Mouse (Mus musculus) thymus, postnatal 4 days (tissue): ENCODE results near the gene Kmt2d.

Experiments
- DNase-seq: peaks from one replicate; pipeline ENCODE4 v3.0.0; 2021

Kmt2d gene

GRCm38 (mm10) chr15:98853161-98853937, 17.7 kb downstream of the Kmt2d start:
- DNase-seq = peak; percentile 20

GRCm38 (mm10) chr15:98852733-98853132, 18.3 kb downstream of the Kmt2d start:
- DNase-seq = no peak

GRCm38 (mm10) chr15:98852071-98852470, 18.9 kb downstream of the Kmt2d start:
- no peak for DNase-seq

- DNase-seq = peak; percentile 12
Observed at GRCm38 (mm10) chr15:98851229-98851818, 19.7 kb downstream of the Kmt2d start.

GRCm38 (mm10) chr15:98850668-98851067, 20.3 kb downstream of the Kmt2d start:
- no peak for DNase-seq

- no peak for DNase-seq
Observed at GRCm38 (mm10) chr15:98849956-98850600, 20.9 kb downstream of the Kmt2d start.

- DNase-seq = no peak
Observed at GRCm38 (mm10) chr15:98849165-98849564, 21.8 kb downstream of the Kmt2d start.

- DNase-seq = no peak
Observed at GRCm38 (mm10) chr15:98846140-98846539, 24.9 kb downstream of the Kmt2d start.

GRCm38 (mm10) chr15:98845149-98845548, 25.9 kb downstream of the Kmt2d start:
- DNase-seq = no peak

- DNase-seq = no peak
Observed at GRCm38 (mm10) chr15:98843595-98844223, 27.3 kb downstream of the Kmt2d start.

- DNase-seq = peak; percentile 11
Observed at GRCm38 (mm10) chr15:98839671-98840585, 31.1 kb downstream of the Kmt2d start.

- DNase-seq = no peak
Observed at GRCm38 (mm10) chr15:98839161-98839560, 31.8 kb downstream of the Kmt2d start.

GRCm38 (mm10) chr15:98837743-98838103, 33.3 kb downstream of the Kmt2d start:
- no peak for DNase-seq

- no peak for DNase-seq
Observed at GRCm38 (mm10) chr15:98837006-98837742, 33.8 kb downstream of the Kmt2d start.

GRCm38 (mm10) chr15:98835291-98835690, 35.7 kb downstream of the Kmt2d start:
- no peak for DNase-seq

- no peak for DNase-seq
Observed at GRCm38 (mm10) chr15:98834059-98834458, 36.9 kb downstream of the Kmt2d start.

- no peak for DNase-seq
Observed at GRCm38 (mm10) chr15:98833281-98833680, 37.7 kb downstream of the Kmt2d start.

GRCm38 (mm10) chr15:98832161-98833058, 38.6 kb downstream of the Kmt2d start:
- peak; percentile 85 for DNase-seq

- no peak for DNase-seq
Observed at GRCm38 (mm10) chr15:98831684-98832035, 39.3 kb downstream of the Kmt2d start.
